Mouse (Mus musculus): Measurements from ENCODE around the gene Ell.

- TF ChIP-seq CTCF (IDR thresholded peaks at IDR 0.05; ENCODE audit: insufficient read depth, low read length), result no peak
- TF ChIP-seq POLR2A (IDR thresholded peaks at IDR 0.05; ENCODE audit: borderline replicate concordance, extremely low read depth, low read depth, low read length), result no peak
Measured at GRCm38 (mm10) chr8:70507027-70507393, 32.2 kb upstream of the Ell start.
